Mouse (Mus musculus) liver, embryonic 14.5 days (tissue): ENCODE measurements around the gene Tecr. TPM values are rescaled to one million over a fixed set of nuclear protein-coding genes. Genes with fewer than 3 reads are reported as not detected.
"Not testable (repeated sequence)": the region's sequence is repeated elsewhere in the genome, so short reads cannot be mapped to it uniquely, and the experiment has no call there.

Experiments
- ATAC-seq: fragments of 200-750 bp; cut with Nextera tagmentation; 2 replicates; pipeline ENCODE4 v1.8.0; 2017; ENCODE audit warnings: moderate number of reproducible peaks, mild to moderate bottlenecking, moderate library complexity; ENCODE audit not compliant: insufficient read depth
- DNase-seq, 3 experiments: peaks; one replicate each; pipeline ENCODE4 v3.0.0-alpha.2; 2012 to 2013; ENCODE audit warnings: low read depth in 3 of 3, low spot score in 3 of 3
- H3K27ac ChIP-seq: fragments of 300-500 bp; sonication (generic); 2 replicates; pipeline ENCODE4 v1.5.1; 2014; ENCODE audit warnings: moderate library complexity, mild to moderate bottlenecking, control low read depth, inconsistent platforms
- H3K27me3 ChIP-seq: fragments of 300-500 bp; sonication (generic); 2 replicates; pipeline ENCODE4 v1.6.1; 2014; ENCODE audit warnings: mild to moderate bottlenecking, low read length, moderate library complexity; ENCODE audit not compliant: control insufficient read depth, insufficient read depth
- H3K36me3 ChIP-seq: fragments of 300-500 bp; sonication (generic); replicated peaks from 2 replicates; pipeline ENCODE4 v1.6.1; 2014; ENCODE audit warnings: low read depth; ENCODE audit not compliant: control insufficient read depth, insufficient read depth
- H3K4me1 ChIP-seq, 2 experiments: fragments of 200-500 bp in 1 of 2; fragments of 300-500 bp in 1 of 2; sonication (generic) in 1 of 2; replicated peaks; 2 replicates each; pipeline ENCODE4 v1.6.1; 2012 to 2014; ENCODE audit warnings: antibody characterized with exemption in 1 of 2, inconsistent platforms in 1 of 2, low read length in 1 of 2; ENCODE audit not compliant: control insufficient read depth in 2 of 2, insufficient read depth in 2 of 2
- H3K4me2 ChIP-seq: fragments of 300-500 bp; sonication (generic); 2 replicates; pipeline ENCODE4 v1.6.1; 2014; ENCODE audit warnings: low read depth, mild to moderate bottlenecking, control low read depth, moderate library complexity
- H3K4me3 ChIP-seq, 2 experiments: fragments of 200-500 bp in 1 of 2; fragments of 300-500 bp in 1 of 2; sonication (generic) in 1 of 2; 2 replicates each; pipeline ENCODE4 v1.5.1; 2012 to 2014; ENCODE audit warnings: low read depth in 2 of 2, low read length in 2 of 2, mild to moderate bottlenecking in 2 of 2, control low read depth in 1 of 2, inconsistent platforms in 1 of 2, moderate library complexity in 1 of 2; ENCODE audit not compliant: insufficient read depth in 1 of 2
- H3K9ac ChIP-seq: fragments of 300-500 bp; sonication (generic); replicated peaks from 2 replicates; pipeline ENCODE4 v1.6.1; 2014; ENCODE audit warnings: mild to moderate bottlenecking, control low read depth, moderate library complexity
- H3K9me3 ChIP-seq: fragments of 300-500 bp; sonication (generic); 2 replicates; pipeline ENCODE4 v1.6.1; 2016; ENCODE audit warnings: low read length, mixed read lengths; ENCODE audit not compliant: control insufficient read depth
- CTCF ChIP-seq: IDR thresholded peaks from 2 replicates; pipeline ENCODE4 v1.5.1; 2016; ENCODE audit warnings: antibody characterized with exemption, low read depth, control low read depth
- EP300 ChIP-seq: IDR thresholded peaks from 2 replicates; pipeline ENCODE4 v1.6.1; 2016; ENCODE audit warnings: antibody characterized with exemption, low read depth
- WGBS: fragments of 180-500 bp; shearing (Covaris S2); extraction: QIAGEN DNeasy Blood & Tissue Kit; methylation state at CpG from one replicate; pipeline ENCODE4 v1.1.7; 2014; ENCODE audit not compliant: insufficient replicate concordance; 5-methylcytosine and 5-hydroxymethylcytosine counted together
- polyA plus RNA-seq, 2 experiments: library from polyadenylated mRNA; depleted of rRNA in 1 of 2; stranded (reverse) in 1 of 2; unstranded in 1 of 2; fragments of >200 nt; fragmentation: Nextera tagmentation in 1 of 2; extraction: Ambion mirVana in 1 of 2; gene quantifications; 2 replicates each; pipeline versions ENCODE4 v1.2.1 to v1.2.3; 2012 to 2014

Tecr gene
- polyA plus RNA-seq, 2 experiments, result 176 to 294 TPM

- no peak overlapping the region for H3K4me2 ChIP-seq
- ATAC-seq, result no peak
Observed at GRCm38 (mm10) chr8:83571791-83572190, 36.0 kb downstream of the Tecr start.

GRCm38 (mm10) chr8:83571001-83571340 lies 36.8 kb downstream of the Tecr start:
- not testable (repeated sequence) for H3K4me1 ChIP-seq, DNase-seq, H3K9ac ChIP-seq, ATAC-seq, H3K27ac ChIP-seq, H3K4me2 ChIP-seq, H3K27me3 ChIP-seq, H3K9me3 ChIP-seq, H3K4me3 ChIP-seq
- WGBS, result 72% methylated on average over 7 of the region's 7 CpGs
- H3K36me3 ChIP-seq, result peaks cover 28% of the 10 kb centered on the region

More at GRCm38 (mm10) chr8:83571791-83572190, 36.0 kb downstream of the Tecr start:
- no peak for DNase-seq
- no peaks in the 10 kb centered on the region for H3K27me3 ChIP-seq
- peaks cover 0 to 7% of the 10 kb centered on the region in 2 experiments; a peak in 2 of 4 replicates for H3K4me1 ChIP-seq
- WGBS, result 87% methylated on average over 10 of the region's 10 CpGs
- peaks cover 28% of the 10 kb centered on the region for H3K36me3 ChIP-seq
- no peak overlapping the region for H3K4me3 ChIP-seq
- no peaks in the 10 kb centered on the region for H3K9me3 ChIP-seq
- H3K27ac ChIP-seq, result no peak overlapping the region
- no peak for TF ChIP-seq CTCF
- TF ChIP-seq EP300, result no peak
- no peak overlapping the region for H3K9ac ChIP-seq

GRCm38 (mm10) chr8:83570272-83571000 lies 37.3 kb downstream of the Tecr start:
- Histone ChIP-seq H3K4me1 (peaks cover under 1 to 15% of the 10 kb centered on the region in 2 experiments), H3K9me3 (no peaks in the 10 kb centered on the region), H3K27me3 (no peaks in the 10 kb centered on the region), H3K9ac (no peak overlapping the region), H3K4me3 (no peak overlapping the region), H3K27ac (no peak overlapping the region), H3K4me2 (no peak overlapping the region), H3K36me3 (peaks cover 28% of the 10 kb centered on the region)
- TF ChIP-seq CTCF (no peak), EP300 (no peak)
- WGBS, result 78% methylated on average over 13 of the region's 15 CpGs
- ATAC-seq (no peak), DNase-seq (no peak)

- H3K27ac ChIP-seq, result no peak overlapping the region
- H3K9me3 ChIP-seq, result no peaks in the 10 kb centered on the region
- peaks cover 28% of the 10 kb centered on the region for H3K36me3 ChIP-seq
- TF ChIP-seq EP300, result no peak
- TF ChIP-seq CTCF, result no peak
- no peak overlapping the region for H3K4me2 ChIP-seq
- peaks cover 7 to 22% of the 10 kb centered on the region in 2 experiments for H3K4me1 ChIP-seq
- no peak overlapping the region for H3K4me3 ChIP-seq
- no peak overlapping the region for H3K9ac ChIP-seq
- whole genome bisulfite sequencing, result 53% methylated on average over 4 of the region's 4 CpGs
- ATAC-seq (no peak), DNase-seq (no peak)
- H3K27me3 ChIP-seq, result no peaks in the 10 kb centered on the region
Observed at GRCm38 (mm10) chr8:83569165-83569564, 38.6 kb downstream of the Tecr start.

GRCm38 (mm10) chr8:83568755-83569154 lies 39.0 kb downstream of the Tecr start:
- Histone ChIP-seq H3K36me3 (peaks cover 28% of the 10 kb centered on the region), H3K4me1 (peaks cover 7 to 23% of the 10 kb centered on the region in 2 experiments), H3K9me3 (no peaks in the 10 kb centered on the region), H3K27me3 (no peaks in the 10 kb centered on the region), H3K9ac (no peak overlapping the region), H3K27ac (no peak overlapping the region), H3K4me2 (no peak overlapping the region), H3K4me3 (no peak overlapping the region)
- ATAC-seq (no peak), DNase-seq (no peak)
- 68% methylated on average over 5 of the region's 5 CpGs for WGBS
- TF ChIP-seq CTCF (no peak), EP300 (no peak)
